Mouse (Mus musculus): ENCODE measurements around the gene Cldn18. TPM values are rescaled to one million over a fixed set of nuclear protein-coding genes. Genes with fewer than 3 reads are reported as not detected.

Cldn18 gene
- polyA plus RNA-seq (2015; fragmentation: Nextera tagmentation; extraction: Ambion mirVana), result not detected in 2 replicates

GRCm38 (mm10) chr9:99717134-99717533 lies at the start of gene Cldn18:
TSS of gene Cldn18 (minus strand) at chr9:99717267.
- Histone ChIP-seq H3K4me3 (no peak within 1 kb of the TSS), H3K27me3 (no peaks in the 10 kb centered on the region), H3K9me3 (no peaks in the 10 kb centered on the region), H3K36me3 (no peaks in the 10 kb centered on the region), H3K27ac (replicated peaks) (no peak within 1 kb of the TSS), H3K4me2 (replicated peaks) (no peak within 1 kb of the TSS), H3K9ac (replicated peaks) (no peak within 1 kb of the TSS), H3K4me1 (no peaks in the 10 kb centered on the region)
- ATAC-seq (replicated peaks), result no peak
- 92% methylated on average over 14 of the region's 14 CpGs for WGBS

- no peak overlapping the region for H3K27ac ChIP-seq (replicated peaks)
- WGBS, result 56% methylated on average over 6 of the region's 6 CpGs
- no peaks in the 10 kb centered on the region for H3K27me3 ChIP-seq
- H3K4me1 ChIP-seq, result no peaks in the 10 kb centered on the region
- no peaks in the 10 kb centered on the region for H3K36me3 ChIP-seq
- no peaks in the 10 kb centered on the region for H3K9me3 ChIP-seq
- H3K4me2 ChIP-seq (replicated peaks), result no peak overlapping the region
- H3K4me3 ChIP-seq, result no peak overlapping the region
- no peak for ATAC-seq (replicated peaks)
- no peak overlapping the region for H3K9ac ChIP-seq (replicated peaks)
Observed at GRCm38 (mm10) chr9:99763530-99763929, 46.5 kb upstream of the Cldn18 start.

- Histone ChIP-seq H3K9ac (replicated peaks) (no peak overlapping the region), H3K4me3 (no peak overlapping the region), H3K9me3 (no peaks in the 10 kb centered on the region), H3K4me1 (no peaks in the 10 kb centered on the region), H3K27me3 (no peaks in the 10 kb centered on the region), H3K27ac (replicated peaks) (no peak overlapping the region), H3K4me2 (replicated peaks) (no peak overlapping the region), H3K36me3 (no peaks in the 10 kb centered on the region)
- ATAC-seq (replicated peaks), result no peak
- WGBS, result 91% methylated on average over 4 of the region's 4 CpGs
Observed at GRCm38 (mm10) chr9:99750272-99750671, 33.2 kb upstream of the Cldn18 start.

GRCm38 (mm10) chr9:99748279-99748678 lies 31.2 kb upstream of the Cldn18 start:
- Histone ChIP-seq H3K27me3 (no peaks in the 10 kb centered on the region), H3K4me3 (no peak overlapping the region), H3K4me1 (peaks cover 11% of the 10 kb centered on the region), H3K9ac (replicated peaks) (no peak overlapping the region), H3K27ac (replicated peaks) (no peak overlapping the region), H3K4me2 (replicated peaks) (no peak overlapping the region), H3K36me3 (no peaks in the 10 kb centered on the region), H3K9me3 (no peaks in the 10 kb centered on the region)
- 82% methylated on average over 1 of the region's 1 CpGs for WGBS
- no peak for ATAC-seq (replicated peaks)

GRCm38 (mm10) chr9:99747731-99748130 lies 30.7 kb upstream of the Cldn18 start:
- peaks cover 11% of the 10 kb centered on the region for H3K4me1 ChIP-seq
- 37% methylated on average over 4 of the region's 4 CpGs for WGBS
- H3K9ac ChIP-seq (replicated peaks), result no peak overlapping the region
- no peaks in the 10 kb centered on the region for H3K36me3 ChIP-seq
- H3K4me3 ChIP-seq, result no peak overlapping the region
- ATAC-seq (replicated peaks), result no peak
- no peak overlapping the region for H3K27ac ChIP-seq (replicated peaks)
- no peaks in the 10 kb centered on the region for H3K9me3 ChIP-seq
- H3K27me3 ChIP-seq, result no peaks in the 10 kb centered on the region
- H3K4me2 ChIP-seq (replicated peaks), result no peak overlapping the region

- H3K9ac ChIP-seq (replicated peaks), result no peak overlapping the region
- no peak for ATAC-seq (replicated peaks)
Observed at GRCm38 (mm10) chr9:99744548-99744947, 27.5 kb upstream of the Cldn18 start.

GRCm38 (mm10) chr9:99729943-99730646 lies 13.0 kb upstream of the Cldn18 start:
- WGBS, result 32% methylated on average over 15 of the region's 15 CpGs
- ATAC-seq (replicated peaks), result peak; percentile 86
- H3K4me3 ChIP-seq, result no peak overlapping the region

More at GRCm38 (mm10) chr9:99744548-99744947, 27.5 kb upstream of the Cldn18 start:
- Histone ChIP-seq H3K27ac (replicated peaks) (no peak overlapping the region), H3K4me3 (no peak overlapping the region), H3K27me3 (no peaks in the 10 kb centered on the region), H3K4me2 (replicated peaks) (no peak overlapping the region), H3K4me1 (peaks cover 11% of the 10 kb centered on the region), H3K9me3 (no peaks in the 10 kb centered on the region), H3K36me3 (no peaks in the 10 kb centered on the region)
- WGBS, result 10% methylated on average over 5 of the region's 5 CpGs

GRCm38 (mm10) chr9:99727819-99728218 lies 10.8 kb upstream of the Cldn18 start:
- no peak overlapping the region for H3K4me3 ChIP-seq
- ATAC-seq (replicated peaks), result no peak
- 76% methylated on average over 11 of the region's 11 CpGs for WGBS
- H3K4me1 ChIP-seq, result no peaks in the 10 kb centered on the region
- no peak overlapping the region for H3K27ac ChIP-seq (replicated peaks)
- H3K27me3 ChIP-seq, result no peaks in the 10 kb centered on the region
- no peak overlapping the region for H3K9ac ChIP-seq (replicated peaks)
- no peaks in the 10 kb centered on the region for H3K36me3 ChIP-seq
- H3K9me3 ChIP-seq, result no peaks in the 10 kb centered on the region
- H3K4me2 ChIP-seq (replicated peaks), result no peak overlapping the region

More at GRCm38 (mm10) chr9:99729943-99730646, 13.0 kb upstream of the Cldn18 start:
- no peak overlapping the region for H3K27ac ChIP-seq (replicated peaks)
- H3K36me3 ChIP-seq, result no peaks in the 10 kb centered on the region
- H3K9ac ChIP-seq (replicated peaks), result no peak overlapping the region
- no peaks in the 10 kb centered on the region for H3K9me3 ChIP-seq
- no peaks in the 10 kb centered on the region for H3K27me3 ChIP-seq
- H3K4me1 ChIP-seq, result no peaks in the 10 kb centered on the region
- H3K4me2 ChIP-seq (replicated peaks), result no peak overlapping the region

- ATAC-seq (replicated peaks), result no peak
- no peak overlapping the region for H3K9ac ChIP-seq (replicated peaks)
- H3K9me3 ChIP-seq, result no peaks in the 10 kb centered on the region
- H3K27me3 ChIP-seq, result no peaks in the 10 kb centered on the region
- H3K4me2 ChIP-seq (replicated peaks), result no peak overlapping the region
- H3K27ac ChIP-seq (replicated peaks), result no peak overlapping the region
- H3K4me1 ChIP-seq, result no peaks in the 10 kb centered on the region
- WGBS, result 85% methylated on average over 8 of the region's 8 CpGs
- H3K4me3 ChIP-seq, result no peak overlapping the region
- no peaks in the 10 kb centered on the region for H3K36me3 ChIP-seq
Observed at GRCm38 (mm10) chr9:99725278-99725677, 8.2 kb upstream of the Cldn18 start.

- Histone ChIP-seq H3K27ac (replicated peaks) (no peak overlapping the region), H3K4me1 (no peaks in the 10 kb centered on the region), H3K9ac (replicated peaks) (no peak overlapping the region), H3K4me3 (no peak overlapping the region), H3K4me2 (replicated peaks) (no peak overlapping the region), H3K9me3 (no peaks in the 10 kb centered on the region), H3K27me3 (no peaks in the 10 kb centered on the region), H3K36me3 (no peaks in the 10 kb centered on the region)
- WGBS, result 66% methylated on average over 1 of the region's 1 CpGs
- no peak for ATAC-seq (replicated peaks)
Observed at GRCm38 (mm10) chr9:99720011-99720410, 2.9 kb upstream of the Cldn18 start.

- Histone ChIP-seq H3K27me3 (no peaks in the 10 kb centered on the region), H3K4me1 (no peaks in the 10 kb centered on the region), H3K4me2 (replicated peaks) (no peak overlapping the region), H3K36me3 (no peaks in the 10 kb centered on the region), H3K9ac (replicated peaks) (no peak overlapping the region), H3K4me3 (no peak overlapping the region), H3K9me3 (no peaks in the 10 kb centered on the region), H3K27ac (replicated peaks) (no peak overlapping the region)
- no peak for ATAC-seq (replicated peaks)
- WGBS, result 87% methylated on average over 4 of the region's 4 CpGs
Observed at GRCm38 (mm10) chr9:99710297-99710696, 6.8 kb downstream of the Cldn18 start.

GRCm38 (mm10) chr9:99709588-99710248 lies 7.3 kb downstream of the Cldn18 start:
- WGBS, result 91% methylated on average over 22 of the region's 22 CpGs
- Histone ChIP-seq H3K4me2 (replicated peaks) (no peak overlapping the region), H3K4me1 (no peaks in the 10 kb centered on the region), H3K9ac (replicated peaks) (no peak overlapping the region), H3K36me3 (no peaks in the 10 kb centered on the region), H3K27me3 (no peaks in the 10 kb centered on the region), H3K4me3 (no peak overlapping the region), H3K9me3 (no peaks in the 10 kb centered on the region), H3K27ac (replicated peaks) (no peak overlapping the region)
- no peak for ATAC-seq (replicated peaks)
